Mouse (Mus musculus) intestine, embryonic 16.5 days (tissue): ENCODE data around the gene Med23. TPM values are rescaled to one million over a fixed set of nuclear protein-coding genes. Genes with fewer than 3 reads are reported as not detected.

ENCODE experiments used
- ATAC-seq: fragments of 200-750 bp; cut with Nextera tagmentation; 2 replicates; pipeline ENCODE4 v1.8.0; 2017; ENCODE audit warnings: moderate TSS enrichment, moderate library complexity
- H3K27ac ChIP-seq: fragments of 300-500 bp; sonication (generic); 2 replicates; pipeline ENCODE4 v1.5.1; 2014; ENCODE audit warnings: mild to moderate bottlenecking, low read length
- H3K27me3 ChIP-seq: fragments of 300-500 bp; sonication (generic); replicated peaks from 2 replicates; pipeline ENCODE4 v1.6.1; 2014; ENCODE audit warnings: low read length, control low read depth, mixed read lengths; ENCODE audit not compliant: control insufficient read depth, insufficient read depth
- H3K36me3 ChIP-seq: fragments of 300-500 bp; sonication (generic); 2 replicates; pipeline ENCODE4 v1.6.1; 2014; ENCODE audit warnings: low read length, control low read depth; ENCODE audit not compliant: control insufficient read depth, insufficient read depth
- H3K4me1 ChIP-seq: fragments of 300-500 bp; sonication (generic); 2 replicates; pipeline ENCODE4 v1.6.1; 2014; ENCODE audit warnings: low read length, control low read depth, mixed read lengths; ENCODE audit not compliant: control insufficient read depth, insufficient read depth
- H3K4me2 ChIP-seq: fragments of 300-500 bp; sonication (generic); 2 replicates; pipeline ENCODE4 v1.6.1; 2014; ENCODE audit warnings: low read depth, low read length, control low read depth
- H3K4me3 ChIP-seq: fragments of 300-500 bp; sonication (generic); 2 replicates; pipeline ENCODE4 v1.5.1; 2014; ENCODE audit warnings: mild to moderate bottlenecking, low read length
- H3K9ac ChIP-seq: fragments of 300-500 bp; sonication (generic); 2 replicates; pipeline ENCODE4 v1.6.1; 2014; ENCODE audit warnings: low read depth, low read length
- H3K9me3 ChIP-seq: fragments of 300-500 bp; sonication (generic); 2 replicates; pipeline ENCODE4 v1.6.1; 2016; ENCODE audit warnings: low read length, control low read depth; ENCODE audit not compliant: control insufficient read depth
- WGBS: fragments of 180-500 bp; shearing (Covaris S2); extraction: QIAGEN DNeasy Blood & Tissue Kit; methylation state at CpG from one replicate; pipeline ENCODE4 v1.1.7; 2014; 5-methylcytosine and 5-hydroxymethylcytosine counted together
- polyA plus RNA-seq: library from polyadenylated mRNA; unstranded; fragments of >200 nt; fragmentation: Nextera tagmentation; extraction: Ambion mirVana; gene quantifications from 2 replicates; pipeline ENCODE4 v1.2.1, GENCODE M21; 2015

Med23 gene
- polyA plus RNA-seq, 1 experiment from 2014 or later = 14.6 TPM

DNA sequence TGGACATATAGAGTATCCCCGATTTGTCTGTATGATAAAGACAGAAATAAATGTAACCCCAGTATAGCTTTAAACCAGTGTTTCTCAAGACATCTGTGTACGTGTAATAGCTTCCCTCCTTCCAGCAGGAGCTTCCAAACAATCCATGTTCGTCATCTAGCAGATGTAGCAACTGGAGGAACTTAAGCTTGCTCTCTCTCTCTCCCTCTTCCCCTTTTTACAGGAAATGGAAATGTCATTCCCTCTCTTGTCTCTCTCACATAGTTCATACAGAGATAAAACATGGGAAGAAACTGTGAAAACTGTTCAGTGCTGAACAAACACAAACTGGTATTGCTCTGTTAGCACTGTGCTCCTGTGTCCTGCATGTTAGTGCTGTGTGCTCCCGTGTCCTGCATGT lies 80.4 kb downstream of the Med23 start:
- H3K4me3 ChIP-seq = no peak overlapping the region
- H3K4me1 ChIP-seq = 0 out of 2 replicates have a peak, but pooled peaks cover 4% of the 10 kb centered on the region
- H3K27me3 ChIP-seq = no peaks in the 10 kb centered on the region
- no peaks in the 10 kb centered on the region for H3K9me3 ChIP-seq
- no peak for ATAC-seq
- H3K27ac ChIP-seq = no peak overlapping the region
- no peaks in the 10 kb centered on the region for H3K36me3 ChIP-seq
- H3K4me2 ChIP-seq = no peak overlapping the region
- no peak overlapping the region for H3K9ac ChIP-seq
- 68% methylated on average over 4 of the region's 4 CpGs for WGBS

DNA sequence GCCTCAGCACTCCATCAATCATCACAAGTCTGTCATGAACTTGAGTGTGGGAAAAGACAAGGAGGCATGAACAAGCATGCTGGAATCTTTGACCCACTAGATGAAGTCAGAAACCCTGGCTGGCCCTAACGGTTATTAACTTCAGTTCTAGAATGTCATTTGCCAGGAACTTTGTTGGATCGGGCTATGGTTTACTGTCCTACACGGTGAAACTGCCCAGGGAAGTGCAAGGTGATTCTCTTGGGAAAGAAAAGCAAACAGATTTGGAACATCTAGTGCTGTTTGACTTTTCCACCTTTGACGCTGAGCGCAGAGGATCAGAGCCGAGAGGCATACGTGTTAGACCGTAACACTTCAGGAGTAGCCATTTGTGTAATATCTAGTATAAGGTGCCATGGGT lies 81.8 kb downstream of the Med23 start:
- Histone ChIP-seq H3K9ac (no peak overlapping the region), H3K4me2 (no peak overlapping the region), H3K27me3 (no peaks in the 10 kb centered on the region), H3K4me1 (0 out of 2 replicates have a peak, but pooled peaks cover 4% of the 10 kb centered on the region), H3K4me3 (no peak overlapping the region), H3K9me3 (no peaks in the 10 kb centered on the region), H3K27ac (no peak overlapping the region), H3K36me3 (no peaks in the 10 kb centered on the region)
- ATAC-seq = no peak
- 84% methylated on average over 8 of the region's 8 CpGs for WGBS

DNA sequence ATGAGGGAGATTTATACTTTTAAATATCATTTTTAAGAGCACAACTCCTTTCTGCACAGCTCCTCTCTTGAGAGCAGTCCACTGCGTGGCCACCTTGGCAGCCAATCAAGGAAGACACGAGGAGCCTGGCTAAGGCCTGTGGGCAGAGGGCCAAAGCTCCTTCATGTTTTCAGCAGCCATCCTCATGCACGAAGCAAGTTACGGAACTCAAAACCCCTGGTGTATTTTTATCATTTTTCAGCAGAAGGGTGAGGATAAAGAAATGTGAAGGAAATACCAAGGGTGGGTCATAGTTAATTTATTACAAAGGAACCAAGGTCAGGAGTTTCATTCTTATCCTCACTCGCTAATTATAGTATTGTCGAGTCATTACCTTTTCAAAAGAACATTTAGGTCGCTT lies 82.8 kb downstream of the Med23 start:
- no peak overlapping the region for H3K4me2 ChIP-seq
- no peak for ATAC-seq
- H3K9ac ChIP-seq = no peak overlapping the region
- no peak overlapping the region for H3K4me3 ChIP-seq
- H3K36me3 ChIP-seq = no peaks in the 10 kb centered on the region
- H3K27ac ChIP-seq = no peak overlapping the region
- H3K4me1 ChIP-seq = 0 out of 2 replicates have a peak, but pooled peaks cover 4% of the 10 kb centered on the region
- H3K27me3 ChIP-seq = no peaks in the 10 kb centered on the region
- 77% methylated on average over 7 of the region's 7 CpGs for WGBS
- no peaks in the 10 kb centered on the region for H3K9me3 ChIP-seq

DNA sequence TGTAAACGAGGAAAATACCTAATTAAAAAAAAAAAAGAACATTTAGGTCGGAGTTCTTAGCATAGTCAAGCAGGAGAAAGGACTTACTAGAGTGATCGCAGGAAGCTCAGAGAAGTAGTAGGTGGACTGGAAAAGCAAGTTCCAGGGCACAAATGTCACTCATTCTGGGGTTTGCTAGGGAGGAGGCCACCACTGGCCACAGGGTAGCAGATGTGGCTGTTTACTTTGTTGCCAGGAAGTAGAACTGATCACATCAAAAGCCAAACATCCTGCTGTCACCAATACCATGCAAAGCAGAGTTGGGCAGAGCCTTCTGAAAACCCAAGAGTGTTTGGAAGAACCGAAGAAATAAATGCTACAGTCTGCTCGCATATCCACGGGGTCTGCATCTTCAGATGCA lies 84.1 kb downstream of the Med23 start:
- WGBS = 71% methylated on average over 6 of the region's 6 CpGs
- Histone ChIP-seq H3K4me2 (no peak overlapping the region), H3K4me1 (no peaks in the 10 kb centered on the region), H3K36me3 (no peaks in the 10 kb centered on the region), H3K27ac (no peak overlapping the region), H3K9me3 (no peaks in the 10 kb centered on the region), H3K9ac (no peak overlapping the region), H3K4me3 (no peak overlapping the region), H3K27me3 (no peaks in the 10 kb centered on the region)
- no peak for ATAC-seq

DNA sequence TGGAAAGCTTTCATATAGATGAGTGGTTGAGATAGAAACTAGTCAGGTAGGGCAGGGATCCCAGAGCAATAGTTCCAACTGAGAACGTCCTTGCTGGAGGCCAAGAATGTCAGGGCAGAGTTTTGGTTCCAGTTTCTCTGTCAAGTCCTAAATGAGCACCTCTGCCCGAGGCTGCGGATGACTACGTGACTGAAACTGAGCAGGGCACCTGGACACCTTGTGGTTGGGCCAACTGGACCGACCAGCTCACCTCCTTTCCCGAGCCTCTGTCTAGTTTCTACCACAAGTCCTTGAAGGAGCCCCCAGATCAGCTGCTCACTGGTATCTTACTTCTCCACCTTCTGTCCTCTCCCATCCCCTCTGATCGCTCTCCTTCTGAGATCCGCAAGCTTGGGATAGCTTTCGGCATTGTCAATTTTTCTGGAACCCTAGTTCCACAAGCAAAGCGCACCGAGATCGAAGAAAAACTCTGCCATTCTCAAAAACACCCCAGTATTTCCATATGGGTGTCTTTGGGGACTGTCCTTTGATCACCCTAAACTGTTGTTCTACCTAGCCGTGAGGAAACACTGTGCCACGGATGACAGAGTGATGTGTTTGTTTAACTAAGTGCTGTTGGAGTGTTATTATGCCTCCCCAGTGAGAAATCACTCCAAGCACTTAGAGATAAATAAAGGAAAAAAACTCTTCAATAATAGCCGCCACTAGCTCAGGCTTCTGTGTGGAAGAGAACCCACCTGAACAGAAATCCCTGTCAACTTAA lies 88.7 kb downstream of the Med23 start:
- no peak for ATAC-seq
- Histone ChIP-seq H3K36me3 (no peaks in the 10 kb centered on the region), H3K4me2 (0 out of 2 replicates have a peak overlapping the region, but pooled peaks have one; percentile 1), H3K4me1 (0 out of 2 replicates have a peak, but pooled peaks cover 2% of the 10 kb centered on the region), H3K4me3 (no peak overlapping the region), H3K27me3 (no peaks in the 10 kb centered on the region), H3K9ac (no peak overlapping the region), H3K9me3 (no peaks in the 10 kb centered on the region), H3K27ac (no peak overlapping the region)
- 43% methylated on average over 15 of the region's 15 CpGs for WGBS

DNA sequence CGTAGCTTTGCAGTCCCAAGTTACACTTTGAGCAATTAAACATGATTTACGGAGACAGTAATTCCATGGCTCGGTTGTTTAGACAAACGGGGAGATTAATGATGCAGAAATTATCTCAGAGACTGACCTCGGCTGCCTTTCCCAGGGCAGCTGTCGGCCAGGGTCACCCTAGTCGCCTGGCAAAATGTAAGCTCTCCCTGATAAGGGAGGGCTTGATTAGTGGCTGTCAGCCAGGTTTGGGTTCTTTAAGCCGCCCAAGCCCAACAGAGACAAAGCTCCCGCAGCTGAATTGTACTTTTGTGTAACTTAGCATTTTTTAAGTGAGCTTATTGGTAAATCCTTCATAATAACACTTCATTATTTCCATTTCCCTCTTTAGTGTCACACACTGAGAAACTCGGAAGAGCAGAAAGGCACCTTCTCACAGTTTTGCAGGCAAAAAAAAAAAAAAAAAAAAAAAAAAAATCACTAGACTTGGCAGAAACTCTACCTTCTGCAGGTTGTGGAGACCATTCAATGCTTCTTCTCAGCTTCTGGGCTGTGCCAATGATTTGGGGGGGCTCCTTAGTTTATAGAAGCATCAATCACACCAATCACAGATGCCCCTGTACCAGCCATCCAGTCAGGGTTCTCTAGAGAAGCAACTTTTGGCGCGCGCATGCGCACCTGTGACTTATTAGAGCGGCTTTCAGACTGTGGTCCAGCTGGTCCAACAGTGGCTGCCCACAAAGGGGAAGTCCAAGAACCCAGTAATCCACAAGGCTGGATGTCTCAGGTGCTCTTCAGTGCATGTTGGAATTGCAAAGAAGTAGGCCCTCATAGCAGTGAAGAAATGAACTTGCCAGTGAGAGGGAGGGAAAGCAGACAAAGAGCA lies 89.5 kb downstream of the Med23 start:
- Histone ChIP-seq H3K27me3 (no peaks in the 10 kb centered on the region), H3K4me1 (0 out of 2 replicates have a peak, but pooled peaks cover 2% of the 10 kb centered on the region), H3K4me3 (no peak overlapping the region), H3K36me3 (no peaks in the 10 kb centered on the region), H3K9ac (no peak overlapping the region), H3K27ac (no peak overlapping the region), H3K4me2 (0 out of 2 replicates have a peak overlapping the region, but pooled peaks have one; percentile 1), H3K9me3 (no peaks in the 10 kb centered on the region)
- 35% methylated on average over 15 of the region's 15 CpGs for WGBS
- no peak for ATAC-seq

DNA sequence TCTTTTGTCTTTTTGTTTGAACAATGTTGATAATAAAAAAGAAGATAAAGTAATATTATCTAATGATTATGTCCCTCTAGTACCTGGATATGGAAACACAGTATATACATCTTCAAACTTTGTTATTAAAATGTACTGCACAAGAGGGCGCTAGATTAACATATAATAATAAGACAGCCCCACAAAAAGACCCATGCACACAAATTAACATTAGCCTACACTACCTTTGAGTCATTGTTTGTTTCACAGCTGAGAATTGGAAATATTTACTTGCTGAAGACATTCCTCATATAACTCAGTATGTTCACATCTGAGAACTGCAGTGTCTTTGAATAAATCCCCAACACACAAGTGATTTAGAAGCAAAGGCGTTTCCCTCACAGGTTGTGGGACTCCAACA lies 91.3 kb downstream of the Med23 start:
- H3K36me3 ChIP-seq = no peaks in the 10 kb centered on the region
- no peaks in the 10 kb centered on the region for H3K9me3 ChIP-seq
- ATAC-seq = no peak; the same call in 1 of the 2 replicates
- no peak overlapping the region for H3K4me3 ChIP-seq
- H3K27ac ChIP-seq = no peak overlapping the region
- WGBS = 44% methylated on average over 2 of the region's 2 CpGs
- 0 out of 2 replicates have a peak, but pooled peaks cover 2% of the 10 kb centered on the region for H3K4me1 ChIP-seq
- H3K4me2 ChIP-seq = no peak overlapping the region
- no peak overlapping the region for H3K9ac ChIP-seq
- no peaks in the 10 kb centered on the region for H3K27me3 ChIP-seq

DNA sequence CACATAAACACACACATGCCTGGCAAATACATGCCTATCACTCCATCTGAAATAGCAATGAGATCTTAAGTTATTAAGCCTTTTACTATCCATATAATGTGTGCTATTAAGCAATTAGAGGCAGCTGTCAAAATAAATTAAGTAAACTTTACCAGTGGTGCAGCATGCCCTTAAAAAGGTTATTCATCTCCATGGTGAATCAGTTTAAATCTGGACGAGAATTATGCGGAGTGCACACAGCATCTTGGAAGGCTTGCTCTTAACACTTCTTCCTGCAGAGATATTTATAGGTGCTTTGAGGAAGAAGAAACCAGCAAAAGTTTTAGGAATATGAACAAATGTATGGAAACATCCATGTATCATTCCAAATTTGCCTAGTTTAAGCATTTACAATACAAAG lies 92.1 kb downstream of the Med23 start:
- Histone ChIP-seq H3K36me3 (no peaks in the 10 kb centered on the region), H3K9ac (no peak overlapping the region), H3K4me1 (0 out of 2 replicates have a peak, but pooled peaks cover 2% of the 10 kb centered on the region), H3K4me3 (no peak overlapping the region), H3K27ac (no peak overlapping the region), H3K9me3 (no peaks in the 10 kb centered on the region), H3K27me3 (no peaks in the 10 kb centered on the region), H3K4me2 (no peak overlapping the region)
- ATAC-seq = no peak
- WGBS = 50% methylated on average over 2 of the region's 2 CpGs
